Mouse (Mus musculus) heart, embryonic 11.5 days (tissue): ENCODE results near the gene Gm9887. TPM values are rescaled to one million over a fixed set of nuclear protein-coding genes. Genes with fewer than 3 reads are reported as not detected.
"Not testable (repeated sequence)": the region's sequence is repeated elsewhere in the genome, so short reads cannot be mapped to it uniquely, and the experiment has no call there.

Experiments
- ATAC-seq: fragments of 200-750 bp; cut with Nextera tagmentation; replicated peaks from 2 replicates; pipeline ENCODE4 v1.8.0; 2017; ENCODE audit warnings: moderate library complexity; ENCODE audit not compliant: insufficient number of reproducible peaks, low FRiP score, low TSS enrichment
- H3K27ac ChIP-seq: fragments of 300-500 bp; sonication (generic); 2 replicates; pipeline ENCODE4 v1.5.1; 2014; ENCODE audit warnings: mild to moderate bottlenecking, low read depth, low read length
- H3K27me3 ChIP-seq: fragments of 300-500 bp; sonication (generic); 2 replicates; pipeline ENCODE4 v1.6.1; 2014; ENCODE audit warnings: mild to moderate bottlenecking, low read length, mixed read lengths; ENCODE audit not compliant: control insufficient read depth, insufficient read depth
- H3K36me3 ChIP-seq: fragments of 300-500 bp; sonication (generic); 2 replicates; pipeline ENCODE4 v1.6.1; 2014; ENCODE audit warnings: mild to moderate bottlenecking, low read length, moderate library complexity, mixed read lengths; ENCODE audit not compliant: control insufficient read depth, insufficient read depth
- H3K4me1 ChIP-seq: fragments of 300-500 bp; sonication (generic); 2 replicates; pipeline ENCODE4 v1.6.1; 2014; ENCODE audit warnings: low read length; ENCODE audit not compliant: control insufficient read depth, insufficient read depth
- H3K4me2 ChIP-seq: fragments of 300-500 bp; sonication (generic); 2 replicates; pipeline ENCODE4 v1.6.1; 2014; ENCODE audit warnings: mild to moderate bottlenecking, moderate library complexity
- H3K4me3 ChIP-seq: fragments of 300-500 bp; sonication (generic); 2 replicates; pipeline ENCODE4 v1.5.1; 2014; ENCODE audit warnings: low read depth, low read length
- H3K9ac ChIP-seq: fragments of 300-500 bp; sonication (generic); 2 replicates; pipeline ENCODE4 v1.6.1; 2014; ENCODE audit warnings: mild to moderate bottlenecking, low read depth, low read length, moderate library complexity
- H3K9me3 ChIP-seq: fragments of 300-500 bp; sonication (generic); replicated peaks from 2 replicates; pipeline ENCODE4 v1.6.1; 2016; ENCODE audit warnings: low read length; ENCODE audit not compliant: control insufficient read depth
- WGBS: fragments of 180-500 bp; shearing (Covaris S2); extraction: QIAGEN DNeasy Blood & Tissue Kit; methylation state at CpG from one replicate; pipeline ENCODE4 v1.1.7; 2014; ENCODE audit not compliant: insufficient replicate concordance; 5-methylcytosine and 5-hydroxymethylcytosine counted together
- polyA plus RNA-seq: library from polyadenylated mRNA; unstranded; fragments of >200 nt; fragmentation: Nextera tagmentation; extraction: Ambion mirVana; gene quantifications from 2 replicates; pipeline ENCODE4 v1.2.1, GENCODE M21; 2014

Gene Gm9887
- polyA plus RNA-seq, 1 experiment from 2014 or later: 1.5 TPM

DNA sequence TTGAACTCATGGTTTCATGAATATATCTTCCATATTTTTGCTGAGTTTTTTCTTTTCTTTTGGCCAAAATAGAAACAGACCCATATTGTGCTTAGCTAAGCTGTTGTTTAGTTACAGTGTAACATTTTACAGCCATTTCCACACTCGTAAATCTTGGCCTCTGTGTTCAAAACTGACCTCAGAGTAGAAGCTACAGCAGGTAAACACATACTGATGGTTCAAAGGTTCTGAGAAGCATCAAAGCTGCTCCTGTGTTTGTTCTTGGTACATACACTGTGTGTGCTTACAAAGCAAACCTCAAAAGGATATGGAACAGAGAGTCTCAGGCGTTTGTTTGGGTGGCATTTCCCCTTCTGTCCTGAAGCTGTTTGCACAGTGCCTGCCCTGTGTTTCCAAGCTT lies 4.7 kb downstream of the Gm9887 start:
- H3K27ac ChIP-seq: no peak overlapping the region
- H3K9me3 ChIP-seq: no peaks in the 10 kb centered on the region
- H3K4me1 ChIP-seq: 0 out of 2 replicates have a peak, but pooled peaks cover 4% of the 10 kb centered on the region
- H3K4me3 ChIP-seq: no peak overlapping the region
- 68% methylated on average over 2 of the region's 2 CpGs for WGBS
- H3K4me2 ChIP-seq: no peak overlapping the region
- H3K27me3 ChIP-seq: no peaks in the 10 kb centered on the region
- no peak for ATAC-seq
- H3K9ac ChIP-seq: no peak overlapping the region
- no peaks in the 10 kb centered on the region for H3K36me3 ChIP-seq

DNA sequence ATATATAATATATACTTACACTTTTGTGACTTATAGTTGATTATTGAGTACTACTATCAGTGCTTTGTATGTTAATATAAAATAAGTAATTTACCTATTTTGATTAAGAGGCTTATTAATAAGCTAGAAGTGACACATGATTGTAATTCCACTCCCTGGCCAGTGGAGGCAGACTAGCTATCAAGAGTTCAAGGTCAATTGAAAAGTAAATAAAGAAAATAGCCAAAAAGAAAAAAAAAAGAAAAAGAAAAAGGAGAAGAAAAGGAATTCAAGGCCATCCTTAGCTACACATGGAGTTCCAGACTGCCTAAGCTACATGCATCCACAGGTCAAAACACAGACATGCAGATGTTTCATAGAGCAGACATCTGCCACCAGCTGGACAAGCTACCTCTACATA lies 5.8 kb downstream of the Gm9887 start:
- no peak overlapping the region for H3K9ac ChIP-seq
- H3K4me2 ChIP-seq: no peak overlapping the region
- H3K9me3 ChIP-seq: no peaks in the 10 kb centered on the region
- H3K36me3 ChIP-seq: no peaks in the 10 kb centered on the region
- H3K27ac ChIP-seq: no peak overlapping the region
- H3K4me3 ChIP-seq: no peak overlapping the region
- H3K4me1 ChIP-seq: 0 out of 2 replicates have a peak, but pooled peaks cover 7% of the 10 kb centered on the region
- no peak for ATAC-seq
- H3K27me3 ChIP-seq: no peaks in the 10 kb centered on the region

DNA sequence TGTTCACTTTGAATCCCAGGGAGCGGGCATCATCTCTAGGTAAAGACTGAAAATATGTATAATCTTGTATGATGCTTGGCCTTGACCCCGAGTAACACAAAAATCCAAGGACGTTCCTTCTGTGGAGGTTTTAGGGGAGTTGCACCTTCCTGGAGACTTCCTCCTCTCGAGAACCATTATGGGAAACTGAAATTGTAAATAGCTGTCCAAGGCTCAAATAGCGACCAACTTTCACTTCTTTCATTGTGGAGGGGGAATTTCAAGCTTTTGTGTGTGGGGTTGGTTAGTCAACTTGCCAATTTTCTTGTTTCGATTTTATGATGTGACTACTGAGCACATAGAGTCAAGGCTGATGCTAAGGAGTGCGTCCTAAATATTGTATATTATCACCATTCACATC lies 6.5 kb downstream of the Gm9887 start:
- no peak for ATAC-seq
- Histone ChIP-seq H3K27ac (no peak overlapping the region), H3K27me3 (no peaks in the 10 kb centered on the region), H3K9me3 (no peaks in the 10 kb centered on the region), H3K4me1 (0 out of 2 replicates have a peak, but pooled peaks cover 7% of the 10 kb centered on the region), H3K9ac (no peak overlapping the region), H3K4me2 (no peak overlapping the region), H3K4me3 (no peak overlapping the region), H3K36me3 (no peaks in the 10 kb centered on the region)
- WGBS: 77% methylated on average over 7 of the region's 7 CpGs

DNA sequence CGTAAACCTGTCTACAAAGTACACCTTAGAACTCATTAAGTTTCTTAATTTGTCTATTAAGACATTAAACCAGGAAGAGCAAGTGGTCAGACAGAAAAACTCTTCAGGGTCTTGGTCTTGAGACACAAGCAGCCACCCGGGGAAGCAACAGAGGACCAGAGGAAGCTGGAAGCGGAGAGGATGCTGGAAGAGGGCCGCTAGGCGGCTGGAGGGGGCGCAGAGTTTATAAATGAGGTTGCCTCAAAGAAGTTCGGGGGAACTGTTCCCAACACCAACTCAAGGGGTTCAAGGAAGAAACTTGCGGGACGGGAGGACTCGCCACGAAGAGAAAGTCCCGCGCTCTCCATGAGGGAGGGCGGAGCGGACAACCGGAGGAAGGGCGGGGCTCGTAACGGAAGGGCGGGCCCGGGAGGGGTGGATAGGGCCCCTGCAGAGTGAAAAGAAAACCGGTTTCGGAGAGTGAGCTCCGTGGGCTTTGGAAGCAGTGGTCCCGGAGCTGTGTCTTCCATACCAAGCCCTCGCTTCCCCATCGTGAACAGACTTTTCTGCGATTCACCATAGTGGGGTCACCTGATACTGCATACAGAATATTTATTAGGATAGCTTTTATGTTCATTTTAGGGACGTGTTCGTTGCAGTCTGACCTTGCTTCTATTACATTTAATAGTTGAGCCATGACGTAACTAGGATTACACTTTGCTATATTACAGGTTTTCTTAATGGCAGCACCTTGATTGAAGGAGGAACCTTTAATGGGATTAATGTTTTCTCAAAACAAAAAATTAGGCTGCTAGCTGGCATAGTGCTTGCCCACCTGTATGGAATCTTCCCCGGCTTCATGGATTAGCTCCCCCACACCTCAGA lies 8.1 kb downstream of the Gm9887 start:
- 5% methylated on average over 32 of the region's 32 CpGs for WGBS
- ATAC-seq: peak; percentile 44; the same call in 1 of the 2 replicates

DNA sequence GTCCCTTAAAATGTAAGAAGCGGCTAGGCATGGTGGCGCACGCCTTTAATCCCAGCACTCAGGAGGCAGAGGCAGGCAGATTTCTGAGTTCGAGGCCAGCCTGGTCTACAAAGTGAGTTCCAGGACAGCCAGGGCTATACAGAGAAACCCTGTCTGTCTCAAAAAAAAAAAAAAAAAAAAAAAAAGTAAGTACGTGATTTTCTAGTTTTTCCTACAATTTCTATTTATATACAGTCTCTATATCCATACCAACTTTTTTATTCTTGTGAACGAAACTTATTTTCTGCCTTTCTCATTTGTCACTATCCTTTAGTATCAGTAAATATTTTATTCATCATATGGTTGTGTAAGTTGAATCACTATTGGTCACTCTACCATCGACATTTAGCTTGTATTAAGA lies 9.1 kb downstream of the Gm9887 start:
- H3K4me3 ChIP-seq, H3K4me1 ChIP-seq, ATAC-seq, H3K4me2 ChIP-seq, H3K27me3 ChIP-seq, H3K27ac ChIP-seq, H3K9me3 ChIP-seq, H3K36me3 ChIP-seq, H3K9ac ChIP-seq: not testable (repeated sequence)
- 93% methylated on average over 7 of the region's 7 CpGs for WGBS

More for the DNA sequence above, 8.1 kb downstream of the Gm9887 start:
- Histone ChIP-seq H3K27ac (peak overlapping the region; percentile 80), H3K9me3 (no peaks in the 10 kb centered on the region), H3K36me3 (no peaks in the 10 kb centered on the region), H3K4me1 (0 out of 2 replicates have a peak, but pooled peaks cover 7% of the 10 kb centered on the region), H3K27me3 (no peaks in the 10 kb centered on the region), H3K4me3 (peak overlapping the region; percentile 57), H3K4me2 (peak overlapping the region; percentile 71), H3K9ac (peak overlapping the region; percentile 82)

DNA sequence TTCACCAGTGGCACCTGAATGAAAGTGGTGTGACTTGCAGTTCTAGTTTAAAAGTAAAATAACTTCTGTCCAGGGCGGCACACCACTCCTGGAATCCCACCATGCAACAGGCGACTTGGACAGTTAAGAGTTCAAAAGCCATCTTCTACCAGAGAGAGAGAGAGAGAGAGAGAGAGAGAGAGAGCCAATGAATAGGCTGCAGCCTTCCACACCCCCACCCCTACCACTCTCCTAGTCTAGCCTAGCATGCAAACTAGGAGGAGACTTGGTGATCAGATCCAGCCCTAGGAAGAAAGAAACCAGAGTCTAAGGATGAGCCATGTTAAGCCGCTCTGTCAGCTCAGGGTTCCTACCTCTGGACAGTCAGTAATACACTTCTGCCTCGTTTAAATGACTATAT lies 9.9 kb downstream of the Gm9887 start:
- H3K9ac ChIP-seq: no peak overlapping the region
- ATAC-seq: no peak

DNA sequence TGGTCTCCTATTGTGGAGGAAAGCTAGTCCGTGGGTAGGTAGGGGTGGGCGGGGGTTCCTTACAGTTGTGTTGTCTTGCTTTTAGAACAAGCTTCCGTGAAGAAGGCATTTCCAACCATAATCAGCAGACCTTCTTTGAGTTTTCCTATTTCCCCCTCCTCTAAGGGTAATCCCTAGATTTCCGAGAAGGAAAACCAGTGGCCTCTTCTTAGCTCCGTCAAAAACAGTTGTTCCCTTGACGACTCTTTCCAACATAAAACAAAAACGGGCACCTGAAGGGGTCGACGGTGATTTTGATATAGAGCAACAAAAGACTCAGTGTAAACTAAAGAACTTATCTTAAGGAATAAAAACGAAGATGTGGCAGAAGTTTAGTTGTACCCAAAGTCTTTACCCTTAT lies 10.3 kb downstream of the Gm9887 start:
- peak overlapping the region; percentile 82 for H3K9ac ChIP-seq
- ATAC-seq: no peak
- H3K27ac ChIP-seq: peak overlapping the region; percentile 93
- H3K27me3 ChIP-seq: no peaks in the 10 kb centered on the region
- 6% methylated on average over 10 of the region's 10 CpGs for WGBS
- H3K4me1 ChIP-seq: 0 out of 2 replicates have a peak, but pooled peaks cover 7% of the 10 kb centered on the region
- H3K9me3 ChIP-seq: no peaks in the 10 kb centered on the region
- peak overlapping the region; percentile 71 for H3K4me2 ChIP-seq
- H3K4me3 ChIP-seq: peak overlapping the region; percentile 63
- H3K36me3 ChIP-seq: no peaks in the 10 kb centered on the region

More for the DNA sequence above, 9.9 kb downstream of the Gm9887 start:
- Histone ChIP-seq H3K36me3 (no peaks in the 10 kb centered on the region), H3K27me3 (no peaks in the 10 kb centered on the region), H3K4me1 (0 out of 2 replicates have a peak, but pooled peaks cover 7% of the 10 kb centered on the region), H3K27ac (peak overlapping the region; percentile 93; the same call in 1 of the 2 replicates), H3K4me2 (peak overlapping the region; percentile 71), H3K9me3 (no peaks in the 10 kb centered on the region), H3K4me3 (peak overlapping the region; percentile 63)
- 34% methylated on average over 4 of the region's 4 CpGs for WGBS

DNA sequence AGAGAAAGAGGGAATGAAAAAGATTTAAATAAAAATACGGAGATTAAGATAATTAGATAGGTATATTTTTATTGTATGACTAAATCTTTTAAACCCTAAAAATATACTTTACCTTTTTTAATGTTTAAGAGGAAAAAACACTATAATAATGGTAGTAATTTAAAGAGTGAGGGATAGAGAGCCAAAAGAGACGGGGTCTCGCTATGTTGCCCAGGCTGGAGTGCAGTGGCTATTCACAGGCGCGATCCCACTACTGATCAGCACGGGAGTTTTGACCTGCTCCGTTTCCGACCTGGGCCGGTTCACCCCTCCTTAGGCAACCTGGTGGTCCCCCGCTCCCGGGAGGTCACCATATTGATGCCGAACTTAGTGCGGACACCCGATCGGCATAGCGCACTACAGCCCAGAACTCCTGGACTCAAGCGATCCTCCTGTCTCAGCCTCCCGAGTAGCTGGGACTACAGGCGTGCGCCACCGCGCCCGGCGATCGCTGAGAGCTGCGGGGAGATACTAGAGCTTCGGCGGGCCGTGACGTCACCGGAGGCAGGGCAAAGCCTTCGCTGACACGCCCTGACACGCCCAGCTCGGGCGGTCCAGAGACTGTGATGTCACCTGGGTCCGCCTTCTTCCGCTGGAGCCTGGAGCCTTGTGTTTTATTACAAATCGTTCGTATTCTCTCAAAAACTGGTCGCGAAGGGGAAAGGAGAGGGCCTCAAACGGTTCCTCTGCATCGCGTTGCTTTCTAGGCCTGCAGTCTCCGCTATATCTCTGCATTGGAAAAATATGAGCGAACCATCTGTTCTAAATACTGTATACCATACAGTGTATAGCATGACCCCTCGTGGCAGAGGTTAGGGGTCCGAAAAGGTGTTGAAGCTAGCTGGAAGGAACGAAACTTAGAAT lies 11.0 kb downstream of the Gm9887 start:
- peak overlapping the region; percentile 63 for H3K4me3 ChIP-seq
- WGBS: under 1% methylated on average over 39 of the region's 50 CpGs
- peak overlapping the region; percentile 82 for H3K9ac ChIP-seq
- H3K36me3 ChIP-seq, H3K27me3 ChIP-seq, H3K9me3 ChIP-seq, H3K4me1 ChIP-seq: not testable (repeated sequence)
- H3K4me2 ChIP-seq: peak overlapping the region; percentile 71
- peak overlapping the region; percentile 93 for H3K27ac ChIP-seq
- peak; percentile 96 for ATAC-seq
